Mouse (Mus musculus) ES-CJ7 (cell line): Measurements from ENCODE around the gene Nlrx1.
"Not testable (repeated sequence)": the region's sequence is repeated elsewhere in the genome, so short reads cannot be mapped to it uniquely, and the experiment has no call there.

ENCODE experiments used
- DNase-seq: peaks from one replicate; pipeline ENCODE4 v3.0.0; 2011; ENCODE audit warnings: low read depth, low spot score

Nlrx1 gene

GRCm38 (mm10) chr9:44268432-44268831 is at the start of gene Nlrx1:
Gene Nlrx1 (minus strand): TSS chr9:44268599.
- no peak for DNase-seq

- no peak for DNase-seq
Observed at GRCm38 (mm10) chr9:44317452-44317851, 49.1 kb upstream of the Nlrx1 start.

- no peak for DNase-seq
Observed at GRCm38 (mm10) chr9:44314910-44315309, 46.5 kb upstream of the Nlrx1 start.

- DNase-seq, result no peak
Observed at GRCm38 (mm10) chr9:44314257-44314547, 45.8 kb upstream of the Nlrx1 start.

- no peak for DNase-seq
Observed at GRCm38 (mm10) chr9:44313476-44314256, 45.3 kb upstream of the Nlrx1 start.

GRCm38 (mm10) chr9:44311136-44312134 is 43.0 kb upstream of the Nlrx1 start:
- peak; percentile 89 for DNase-seq

GRCm38 (mm10) chr9:44310750-44311135 is 42.3 kb upstream of the Nlrx1 start:
- no peak for DNase-seq

GRCm38 (mm10) chr9:44309756-44310155 is 41.4 kb upstream of the Nlrx1 start:
- peak; percentile 59 for DNase-seq

- DNase-seq, result no peak
Observed at GRCm38 (mm10) chr9:44307248-44307647, 38.8 kb upstream of the Nlrx1 start.

GRCm38 (mm10) chr9:44306532-44306931 is 38.1 kb upstream of the Nlrx1 start:
- DNase-seq, result no peak

GRCm38 (mm10) chr9:44305466-44306079 is 37.2 kb upstream of the Nlrx1 start, which contains the start of gene Hinfp:
Gene Hinfp (minus strand): TSS chr9:44305671.
- DNase-seq, result peak; percentile 99

- DNase-seq, result not testable (repeated sequence)
Observed at GRCm38 (mm10) chr9:44300001-44300400, 31.6 kb upstream of the Nlrx1 start.

- peak; percentile 51 for DNase-seq
Observed at GRCm38 (mm10) chr9:44292490-44292889, 24.1 kb upstream of the Nlrx1 start.

GRCm38 (mm10) chr9:44288959-44289291 is 20.5 kb upstream of the Nlrx1 start:
- DNase-seq, result no peak

- DNase-seq, result peak; percentile 56
Observed at GRCm38 (mm10) chr9:44288076-44288958, 19.9 kb upstream of the Nlrx1 start, which contains the start of gene Abcg4. Gene Abcg4 (minus strand): TSS chr9:44288615.

- DNase-seq, result no peak
Observed at GRCm38 (mm10) chr9:44287401-44288075, 19.1 kb upstream of the Nlrx1 start.

- no peak for DNase-seq
Observed at GRCm38 (mm10) chr9:44287003-44287400, 18.6 kb upstream of the Nlrx1 start.

- no peak for DNase-seq
Observed at GRCm38 (mm10) chr9:44286256-44286850, 18.0 kb upstream of the Nlrx1 start.

- no peak for DNase-seq
Observed at GRCm38 (mm10) chr9:44283183-44283582, 14.8 kb upstream of the Nlrx1 start.

GRCm38 (mm10) chr9:44269973-44270372 is 1.6 kb upstream of the Nlrx1 start:
- no peak for DNase-seq
